In genomic region chr14:54948781-54949180, GRCm38 (mm10) we compare ENCODE assay signal across 42 mouse cellular contexts. TPM values are rescaled to one million over a fixed set of nuclear protein-coding genes. Genes with fewer than 3 reads are reported as not detected.
"Had no signal": no experiment of that assay in that cellular context is flagged by ENCODE, and none has a peak within 500 bp of the region (broad histone marks: within the 10 kb centered on the region; RNA-seq: fewer than 3 reads in every experiment).

No protein-coding gene starts in this region.

- H3K36me3 ChIP-seq: forebrain, embryonic 15.5 days; hindbrain, embryonic 13.5 days; hindbrain, embryonic 15.5 days; kidney, embryonic 15.5 days; limb, embryonic 13.5 days; limb, embryonic 15.5 days; liver, embryonic 12.5 days had no signal

- ATAC-seq: forebrain, embryonic 15.5 days; forebrain, postnatal 0 days; hindbrain, postnatal 0 days; intestine, embryonic 16.5 days; liver, embryonic 12.5 days had no signal

- H3K4me3 ChIP-seq: forebrain, embryonic 15.5 days; hindbrain, embryonic 13.5 days; hindbrain, embryonic 15.5 days; kidney, embryonic 15.5 days; limb, embryonic 13.5 days; limb, embryonic 15.5 days; liver, embryonic 12.5 days had no signal

- H3K9me3 ChIP-seq: forebrain, embryonic 15.5 days; hindbrain, embryonic 13.5 days; hindbrain, embryonic 15.5 days; kidney, embryonic 15.5 days; limb, embryonic 13.5 days; limb, embryonic 15.5 days; liver, embryonic 12.5 days had no signal

- H3K9ac ChIP-seq: forebrain, embryonic 15.5 days; forebrain, postnatal 0 days; hindbrain, embryonic 13.5 days; hindbrain, embryonic 15.5 days; kidney, embryonic 15.5 days; limb, embryonic 13.5 days; limb, embryonic 15.5 days; liver, embryonic 12.5 days; liver, embryonic 14.5 days had no signal

- H3K27ac ChIP-seq: forebrain, embryonic 15.5 days; hindbrain, embryonic 13.5 days; hindbrain, embryonic 15.5 days; hindbrain, postnatal 0 days; kidney, embryonic 15.5 days; kidney, postnatal 0 days; limb, embryonic 13.5 days; limb, embryonic 15.5 days; liver, embryonic 12.5 days; liver, embryonic 14.5 days had no signal

- H3K27me3 ChIP-seq: forebrain, embryonic 15.5 days; hindbrain, embryonic 15.5 days; kidney, embryonic 15.5 days; limb, embryonic 15.5 days had no signal

- DNase-seq: forebrain, postnatal 0 days; gastrocnemius, postnatal 14 days; gastrocnemius, postnatal 36 days; heart, adult 18-20 months; kidney, adult 11 months; kidney, adult 2 months; kidney, adult 9 months; kidney, postnatal 14 days; kidney, postnatal 36 days; layer of hippocampus, adult 9-11 months; layer of hippocampus, postnatal 36 days; left cerebral cortex, postnatal 4 days had no signal

- H3K4me2 ChIP-seq: forebrain, embryonic 15.5 days; hindbrain, embryonic 13.5 days; hindbrain, embryonic 15.5 days; kidney, embryonic 15.5 days; limb, embryonic 13.5 days; limb, embryonic 15.5 days; liver, embryonic 12.5 days had no signal

- H3K4me1 ChIP-seq: forebrain, embryonic 15.5 days; hindbrain, embryonic 13.5 days; hindbrain, embryonic 15.5 days; limb, embryonic 13.5 days; limb, embryonic 15.5 days; liver, embryonic 12.5 days had no signal

RNA-seq across cellular contexts. Expression of gene Cmtm5, which starts 12.7 kb away (rescaled TPM):
- total RNA-seq: gastrocnemius, adult 8-10 months; hematopoietic stem cell, adult 5-6 weeks; liver, adult 2 months had no signal
- polyA plus RNA-seq: liver, adult 2 months; liver, embryonic 12.5 days had no signal

RNA-seq across cellular contexts. Expression of gene Il25, which starts 16.3 kb away (rescaled TPM):
- total RNA-seq: gastrocnemius, adult 18-20 months; gastrocnemius, adult 8-10 months; gastrocnemius, postnatal 14 days; gastrocnemius, postnatal 36 days; heart, adult 18-20 months; heart, postnatal 14 days; hematopoietic stem cell, adult 5-6 weeks; hindbrain, postnatal 0 days; layer of hippocampus, adult 18-20 months; layer of hippocampus, postnatal 14 days; layer of hippocampus, postnatal 36 days; left cerebral cortex, postnatal 10 days; left cerebral cortex, postnatal 25 days; left cerebral cortex, postnatal 4 days; liver, adult 2 months had no signal
- polyA plus RNA-seq: gonadal fat pad, adult 2 months; heart, embryonic 14.5 days; hindbrain, embryonic 11.5 days; intestine, embryonic 16.5 days; kidney, adult 2 months; kidney, embryonic 15.5 days; limb, embryonic 11.5 days; limb, embryonic 15.5 days; liver, adult 2 months; liver, embryonic 12.5 days; liver, embryonic 14.5 days; liver, embryonic 16.5 days had no signal

RNA-seq across cellular contexts. Expression of gene Myh6, which starts 17.9 kb away (rescaled TPM):
- total RNA-seq: hematopoietic stem cell, adult 5-6 weeks; liver, adult 2 months had no signal
- polyA plus RNA-seq: gonadal fat pad, adult 2 months had no signal

RNA-seq across cellular contexts. Expression of gene Efs, which starts 22.9 kb away (rescaled TPM):
- total RNA-seq: hematopoietic stem cell, adult 5-6 weeks had no signal

RNA-seq across cellular contexts. Expression of gene Gm17428, which starts 28.0 kb away (rescaled TPM):
- total RNA-seq: forebrain, postnatal 0 days; gastrocnemius, adult 18-20 months; gastrocnemius, adult 8-10 months; gastrocnemius, postnatal 14 days; gastrocnemius, postnatal 36 days; heart, adult 18-20 months; heart, postnatal 14 days; hematopoietic stem cell, adult 5-6 weeks; hindbrain, postnatal 0 days; layer of hippocampus, adult 18-20 months; layer of hippocampus, adult 8-10 months; layer of hippocampus, postnatal 14 days; layer of hippocampus, postnatal 36 days; left cerebral cortex, adult 18-20 months; left cerebral cortex, adult 8-10 months; left cerebral cortex, postnatal 10 days; left cerebral cortex, postnatal 25 days; left cerebral cortex, postnatal 4 days; liver, adult 2 months had no signal
- polyA plus RNA-seq: forebrain, embryonic 15.5 days; forebrain, postnatal 0 days; gonadal fat pad, adult 2 months; heart, embryonic 14.5 days; hindbrain, embryonic 11.5 days; hindbrain, embryonic 13.5 days; hindbrain, embryonic 15.5 days; hindbrain, postnatal 0 days; intestine, embryonic 14.5 days; intestine, embryonic 16.5 days; kidney, adult 2 months; kidney, embryonic 15.5 days; kidney, postnatal 0 days; large intestine, adult 2 months; limb, embryonic 11.5 days; limb, embryonic 13.5 days; limb, embryonic 15.5 days; liver, adult 2 months; liver, embryonic 12.5 days; liver, embryonic 14.5 days; liver, embryonic 16.5 days had no signal
